Mouse (Mus musculus): Measurements from ENCODE around the gene Kif17. TPM values are rescaled to one million over a fixed set of nuclear protein-coding genes. Genes with fewer than 3 reads are reported as not detected.
"Not testable (repeated sequence)": the region's sequence is repeated elsewhere in the genome, so short reads cannot be mapped to it uniquely, and the experiment has no call there.

The Kif17 gene
- polyA plus RNA-seq, 1 experiment, result 0.31 TPM

- DNase-seq (ENCODE audit: low read depth, low spot score), result no peak
- 38% methylated on average over 12 of the region's 12 CpGs for WGBS
Observed at GRCm38 (mm10) chr4:138307739-138308138, 57.5 kb downstream of the Kif17 start.

- WGBS, result 87% methylated on average over 19 of the region's 19 CpGs
Observed at GRCm38 (mm10) chr4:138310311-138310910, 60.2 kb downstream of the Kif17 start.

GRCm38 (mm10) chr4:138311595-138311994 lies 61.4 kb downstream of the Kif17 start:
- no peak for DNase-seq (ENCODE audit: low read depth, low spot score)
- 40% methylated on average over 8 of the region's 8 CpGs for WGBS

More at GRCm38 (mm10) chr4:138310311-138310910, 60.2 kb downstream of the Kif17 start:
- no peak for DNase-seq (ENCODE audit: low read depth, low spot score)

- DNase-seq (ENCODE audit: low read depth, low spot score), result no peak
- 92% methylated on average over 3 of the region's 3 CpGs for WGBS
Observed at GRCm38 (mm10) chr4:138312105-138312504, 61.9 kb downstream of the Kif17 start.

- DNase-seq (ENCODE audit: low read depth, low spot score), result no peak
- WGBS, result 83% methylated on average over 11 of the region's 11 CpGs
Observed at GRCm38 (mm10) chr4:138313021-138313420, 62.8 kb downstream of the Kif17 start.

GRCm38 (mm10) chr4:138313795-138314194 lies 63.6 kb downstream of the Kif17 start:
- no peak for DNase-seq (ENCODE audit: low read depth, low spot score)
- WGBS, result 89% methylated on average over 4 of the region's 4 CpGs

GRCm38 (mm10) chr4:138315781-138316180 lies 65.5 kb downstream of the Kif17 start:
- WGBS, result 74% methylated on average over 9 of the region's 9 CpGs

GRCm38 (mm10) chr4:138316369-138316768 lies 66.1 kb downstream of the Kif17 start:
- 92% methylated on average over 6 of the region's 6 CpGs for WGBS
- no peak for DNase-seq (ENCODE audit: low read depth, low spot score)

More at GRCm38 (mm10) chr4:138315781-138316180, 65.5 kb downstream of the Kif17 start:
- DNase-seq (ENCODE audit: low read depth, low spot score), result no peak

GRCm38 (mm10) chr4:138318509-138319266 lies 68.5 kb downstream of the Kif17 start:
- WGBS, result 61% methylated on average over 6 of the region's 6 CpGs
- no peak for DNase-seq (ENCODE audit: low read depth, low spot score)

- 28% methylated on average over 10 of the region's 10 CpGs for WGBS
- DNase-seq (ENCODE audit: low read depth, low spot score), result no peak
Observed at GRCm38 (mm10) chr4:138319508-138319907, 69.3 kb downstream of the Kif17 start.

- 77% methylated on average over 11 of the region's 11 CpGs for WGBS
- no peak for DNase-seq (ENCODE audit: low read depth, low spot score)
Observed at GRCm38 (mm10) chr4:138320711-138321110, 70.5 kb downstream of the Kif17 start.

- DNase-seq (ENCODE audit: low read depth, low spot score), result no peak
- whole genome bisulfite sequencing, result 80% methylated on average over 7 of the region's 7 CpGs
Observed at GRCm38 (mm10) chr4:138321488-138321887, 71.3 kb downstream of the Kif17 start.

GRCm38 (mm10) chr4:138322692-138323091 lies 72.5 kb downstream of the Kif17 start:
- 59% methylated on average over 4 of the region's 4 CpGs for WGBS
- no peak for DNase-seq (ENCODE audit: low read depth, low spot score)

GRCm38 (mm10) chr4:138323753-138324152 lies 73.5 kb downstream of the Kif17 start:
- DNase-seq (ENCODE audit: low read depth, low spot score), result no peak

GRCm38 (mm10) chr4:138324451-138324850 lies 74.2 kb downstream of the Kif17 start:
- WGBS, result 88% methylated on average over 3 of the region's 3 CpGs
- DNase-seq (ENCODE audit: low read depth, low spot score), result no peak

More at GRCm38 (mm10) chr4:138323753-138324152, 73.5 kb downstream of the Kif17 start:
- WGBS, result 24% methylated on average over 4 of the region's 4 CpGs

GRCm38 (mm10) chr4:138325466-138326076 lies 75.3 kb downstream of the Kif17 start:
- no peak for DNase-seq (ENCODE audit: low read depth, low spot score)
- 2% methylated on average over 45 of the region's 45 CpGs for WGBS

GRCm38 (mm10) chr4:138326077-138326695 lies 76.0 kb downstream of the Kif17 start, which contains the start of gene Pink1:
Gene Pink1, minus strand, starts transcription at chr4:138326307.
- DNase-seq (ENCODE audit: low read depth, low spot score), result no peak
- WGBS, result 2% methylated on average over 41 of the region's 41 CpGs

GRCm38 (mm10) chr4:138327155-138327554 lies 76.9 kb downstream of the Kif17 start:
- 69% methylated on average over 9 of the region's 12 CpGs for WGBS
- DNase-seq (ENCODE audit: low read depth, low spot score), result not testable (repeated sequence)

- WGBS, result 71% methylated on average over 7 of the region's 7 CpGs
- no peak for DNase-seq (ENCODE audit: low read depth, low spot score)
Observed at GRCm38 (mm10) chr4:138327891-138328470, 77.7 kb downstream of the Kif17 start.

- 38% methylated on average over 15 of the region's 15 CpGs for WGBS
- no peak for DNase-seq (ENCODE audit: low read depth, low spot score)
Observed at GRCm38 (mm10) chr4:138330264-138330671, 80.0 kb downstream of the Kif17 start.

Data from large intestine, adult 2 months (tissue).